Mouse (Mus musculus) telencephalon, adult 2 months (tissue): ENCODE data around the gene Paxip1.
A peak's percentile ranks its signal among the peaks of the same experiment; 100 is the strongest.

Source experiments
- DNase-seq: peaks from one replicate; pipeline ENCODE4 v3.0.0-alpha.2; 2011; ENCODE audit warnings: low read depth, low spot score

Paxip1 gene

GRCm38 (mm10) chr5:27730666-27731065, 60.8 kb downstream of the Paxip1 start:
- DNase-seq = peak; percentile 58

GRCm38 (mm10) chr5:27724460-27724859, 67.0 kb downstream of the Paxip1 start:
- no peak for DNase-seq

- DNase-seq = no peak
Measured at GRCm38 (mm10) chr5:27719311-27719710, 72.2 kb downstream of the Paxip1 start.

GRCm38 (mm10) chr5:27717301-27717700, 74.2 kb downstream of the Paxip1 start:
- DNase-seq = peak; percentile 75

- no peak for DNase-seq
Measured at GRCm38 (mm10) chr5:27716026-27716425, 75.5 kb downstream of the Paxip1 start.

- no peak for DNase-seq
Measured at GRCm38 (mm10) chr5:27714356-27714755, 77.1 kb downstream of the Paxip1 start.

- DNase-seq = no peak
Measured at GRCm38 (mm10) chr5:27711461-27712192, 79.9 kb downstream of the Paxip1 start.

GRCm38 (mm10) chr5:27708209-27708608, 83.3 kb downstream of the Paxip1 start:
- DNase-seq = no peak

GRCm38 (mm10) chr5:27707283-27707682, 84.2 kb downstream of the Paxip1 start:
- no peak for DNase-seq

- no peak for DNase-seq
Measured at GRCm38 (mm10) chr5:27706551-27706950, 84.9 kb downstream of the Paxip1 start.

GRCm38 (mm10) chr5:27705020-27705419, 86.5 kb downstream of the Paxip1 start:
- no peak for DNase-seq

- no peak for DNase-seq
Measured at GRCm38 (mm10) chr5:27702482-27702881, 89.0 kb downstream of the Paxip1 start.
